Comparison of ENCODE assay signal across 10 mouse cellular contexts in genomic region chr6:86496127-86496526, GRCm38 (mm10). TPM values are rescaled to one million over a fixed set of nuclear protein-coding genes. Genes with fewer than 3 reads are reported as not detected.
DNase-seq lines count a peak whose midpoint lies in the region; ATAC-seq and TF ChIP-seq lines count a peak whose summit lies in the region.
"Had no signal": no experiment of that assay in that cellular context is flagged by ENCODE, and none has a peak within 500 bp of the region (broad histone marks: within the 10 kb centered on the region; RNA-seq: fewer than 3 reads in every experiment).

No protein-coding gene starts in this region.

- H3K36me3 ChIP-seq in hindbrain, embryonic 14.5 days (replicated peaks; ENCODE audit: control insufficient read depth, insufficient read depth), result no peaks in the 10 kb centered on the region
- H3K36me3 ChIP-seq in hindbrain, embryonic 16.5 days (ENCODE audit: control insufficient read depth, insufficient read depth, low read length), result no peaks in the 10 kb centered on the region
- no peaks in the 10 kb centered on the region for H3K36me3 ChIP-seq in testis, adult 2 months (ENCODE audit: control insufficient read depth, insufficient read depth, low read length)
- H3K36me3 ChIP-seq in limb, embryonic 10.5 days, result no peaks in the 10 kb centered on the region
- no peaks in the 10 kb centered on the region for H3K36me3 ChIP-seq in stomach, postnatal 0 days (ENCODE audit: control insufficient read depth, insufficient read depth, low read length)

- TF ChIP-seq CTCF in testis, adult 2 months (IDR thresholded peaks at IDR 0.05; ENCODE audit: control insufficient read depth, insufficient read depth, insufficient replicate concordance, low read depth, low read length), result no peak
- no peak for TF ChIP-seq CTCF in stomach, postnatal 0 days (IDR thresholded peaks at IDR 0.05; ENCODE audit: low read depth)

- H3K9me3 ChIP-seq in hindbrain, embryonic 14.5 days (ENCODE audit: control insufficient read depth, low read length), result no peaks in the 10 kb centered on the region
- H3K9me3 ChIP-seq in hindbrain, embryonic 16.5 days (ENCODE audit: control insufficient read depth, low read length), result no peaks in the 10 kb centered on the region
- no peaks in the 10 kb centered on the region for H3K9me3 ChIP-seq in limb, embryonic 10.5 days (replicated peaks)
- H3K9me3 ChIP-seq in stomach, postnatal 0 days (ENCODE audit: control insufficient read depth, low read length), result no peaks in the 10 kb centered on the region

- TF ChIP-seq EP300 in stomach, postnatal 0 days (optimal IDR thresholded peaks at IDR 0.05), result no peak

- no peaks in the 10 kb centered on the region for H3K4me1 ChIP-seq in hindbrain, embryonic 14.5 days (replicated peaks; ENCODE audit: control insufficient read depth, insufficient read depth, low read length)
- no peaks in the 10 kb centered on the region for H3K4me1 ChIP-seq in hindbrain, embryonic 16.5 days (ENCODE audit: control insufficient read depth, insufficient read depth, low read depth, low read length)
- peaks cover 3% of the 10 kb centered on the region for H3K4me1 ChIP-seq in testis, adult 2 months (ENCODE audit: control insufficient read depth, insufficient read depth, low read length)
- peaks cover 52% of the 10 kb centered on the region for H3K4me1 ChIP-seq in limb, embryonic 10.5 days
- peaks cover 5% of the 10 kb centered on the region for H3K4me1 ChIP-seq in stomach, postnatal 0 days (replicated peaks; ENCODE audit: control insufficient read depth, insufficient read depth)

- no peak overlapping the region for H3K27ac ChIP-seq in hindbrain, embryonic 14.5 days
- no peak overlapping the region for H3K27ac ChIP-seq in hindbrain, embryonic 16.5 days (ENCODE audit: low read depth, low read length)
- peak overlapping the region; percentile 18 for H3K27ac ChIP-seq in testis, adult 2 months (ENCODE audit: control insufficient read depth, insufficient read depth, low read depth, low read length)
- H3K27ac ChIP-seq in limb, embryonic 10.5 days, result peak overlapping the region; percentile 56; the same call in 1 of the 2 replicates
- peak overlapping the region; percentile 86 for H3K27ac ChIP-seq in stomach, postnatal 0 days (replicated peaks)

- TF ChIP-seq POLR2A in testis, adult 2 months (IDR thresholded peaks at IDR 0.05; ENCODE audit: control insufficient read depth, low read depth, low read length), result no peak

- 0 out of 2 replicates have a peak overlapping the region, but pooled peaks have one; percentile 15 for H3K4me2 ChIP-seq in hindbrain, embryonic 14.5 days (replicated peaks)
- no peak overlapping the region for H3K4me2 ChIP-seq in hindbrain, embryonic 16.5 days (ENCODE audit: low read length)
- no peak overlapping the region; the same call in 1 of the 2 replicates for H3K4me2 ChIP-seq in stomach, postnatal 0 days (replicated peaks; ENCODE audit: low read depth)

- ATAC-seq in hindbrain, embryonic 14.5 days (ENCODE audit: low FRiP score), result no peak
- no peak for ATAC-seq in hindbrain, embryonic 16.5 days
- ATAC-seq in stomach, postnatal 0 days (ENCODE audit: low FRiP score, low TSS enrichment), result no peak

- 80% methylated on average over 8 of the region's 8 CpGs for WGBS in hindbrain, embryonic 14.5 days
- 83% methylated on average over 8 of the region's 8 CpGs for WGBS in hindbrain, embryonic 16.5 days
- 78% methylated on average over 8 of the region's 8 CpGs for WGBS in limb, embryonic 10.5 days
- 55% methylated on average over 8 of the region's 8 CpGs for WGBS in stomach, postnatal 0 days

- DNase-seq in hindbrain, embryonic 14.5 days (ENCODE audit: low spot score), result no peak
- no peak for DNase-seq in testis, postnatal 14 days (ENCODE audit: low spot score)
- no peak for DNase-seq in limb, embryonic 10.5 days (ENCODE audit: low spot score)
- no peak for DNase-seq in stomach, postnatal 0 days (ENCODE audit: low spot score)
- no peak for DNase-seq in thymus, postnatal 4 days
- DNase-seq in spleen, postnatal 10 days (ENCODE audit: low spot score in 2 of 2), result no peak
- DNase-seq: cerebellum, postnatal 14 days had no signal

- no peaks in the 10 kb centered on the region for H3K27me3 ChIP-seq in hindbrain, embryonic 14.5 days (ENCODE audit: control insufficient read depth, insufficient read depth, low read length)
- H3K27me3 ChIP-seq in hindbrain, embryonic 16.5 days (replicated peaks; ENCODE audit: control insufficient read depth, insufficient read depth, low read length), result no peaks in the 10 kb centered on the region
- no peaks in the 10 kb centered on the region for H3K27me3 ChIP-seq in testis, adult 2 months (ENCODE audit: control insufficient read depth, insufficient read depth, low read length)
- H3K27me3 ChIP-seq in limb, embryonic 10.5 days (ENCODE audit: low read depth, poor library complexity, severe bottlenecking), result no peaks in the 10 kb centered on the region
- no peaks in the 10 kb centered on the region for H3K27me3 ChIP-seq in stomach, postnatal 0 days (ENCODE audit: control insufficient read depth, insufficient read depth, low read length)

- H3K4me3 ChIP-seq in hindbrain, embryonic 14.5 days (replicated peaks; ENCODE audit: low read length), result no peak overlapping the region
- H3K4me3 ChIP-seq in hindbrain, embryonic 16.5 days (ENCODE audit: low read length), result no peak overlapping the region
- H3K4me3 ChIP-seq in testis, adult 2 months (ENCODE audit: control insufficient read depth, low read depth, low read length), result no peak overlapping the region
- H3K4me3 ChIP-seq in limb, embryonic 10.5 days, result no peak overlapping the region
- no peak overlapping the region for H3K4me3 ChIP-seq in stomach, postnatal 0 days (ENCODE audit: low read depth, low read length)
- H3K4me3 ChIP-seq: myocyte had no signal

- H3K9ac ChIP-seq in hindbrain, embryonic 14.5 days, result no peak overlapping the region
- no peak overlapping the region for H3K9ac ChIP-seq in hindbrain, embryonic 16.5 days (ENCODE audit: low read depth, low read length)
- H3K9ac ChIP-seq in stomach, postnatal 0 days (ENCODE audit: low read length), result no peak overlapping the region

RNA-seq across cellular contexts. Expression of gene Pcbp1, which starts 30.0 kb away (rescaled TPM):
- polyA plus RNA-seq in hindbrain, embryonic 14.5 days (2014; fragmentation: Nextera tagmentation; extraction: Ambion mirVana), result 313 and 316 TPM in 2 replicates
- 123 and 163 TPM in 2 replicates for polyA plus RNA-seq in hindbrain, embryonic 16.5 days (2015; fragmentation: Nextera tagmentation; extraction: Ambion mirVana)
- 91.6 and 99.3 TPM in 2 replicates for polyA plus RNA-seq in testis, adult 2 months (2012; rRNA removed)
- 562 and 618 TPM in 2 replicates for polyA plus RNA-seq in limb, embryonic 10.5 days (2016; fragmentation: Nextera tagmentation; extraction: Ambion mirVana)
- 331 and 337 TPM in 2 replicates for polyA plus RNA-seq in stomach, postnatal 0 days (2015; fragmentation: Nextera tagmentation; extraction: Ambion mirVana)

RNA-seq across cellular contexts. Expression of gene C87436, which starts 58.0 kb away (rescaled TPM):
- 19.2 and 21.6 TPM in 2 replicates for polyA plus RNA-seq in hindbrain, embryonic 14.5 days (2014; fragmentation: Nextera tagmentation; extraction: Ambion mirVana)
- polyA plus RNA-seq in hindbrain, embryonic 16.5 days (2015; fragmentation: Nextera tagmentation; extraction: Ambion mirVana), result 21.4 and 22.9 TPM in 2 replicates
- 77.1 and 82.3 TPM in 2 replicates for polyA plus RNA-seq in testis, adult 2 months (2012; rRNA removed)
- 23.9 and 25.2 TPM in 2 replicates for polyA plus RNA-seq in limb, embryonic 10.5 days (2016; fragmentation: Nextera tagmentation; extraction: Ambion mirVana)
- 15.0 and 16.4 TPM in 2 replicates for polyA plus RNA-seq in stomach, postnatal 0 days (2015; fragmentation: Nextera tagmentation; extraction: Ambion mirVana)

Comparison
In these comparisons a context has a peak if more than half of its experiments do, and no peak if none do; other contexts are left out.
1. H3K27ac ChIP-seq: peak in testis, adult 2 months (single experiment), limb, embryonic 10.5 days (single experiment) and stomach, postnatal 0 days (single experiment); none in hindbrain, embryonic 14.5 days (single experiment) and hindbrain, embryonic 16.5 days (single experiment).